Mouse (Mus musculus) retina, postnatal 7 days (tissue): ENCODE measurements around the gene Tbx15.

Experiments
- DNase-seq: peaks from one replicate; pipeline ENCODE4 v3.0.0-alpha.2; 2012; ENCODE audit warnings: low read depth, low spot score

Gene Tbx15

DNA sequence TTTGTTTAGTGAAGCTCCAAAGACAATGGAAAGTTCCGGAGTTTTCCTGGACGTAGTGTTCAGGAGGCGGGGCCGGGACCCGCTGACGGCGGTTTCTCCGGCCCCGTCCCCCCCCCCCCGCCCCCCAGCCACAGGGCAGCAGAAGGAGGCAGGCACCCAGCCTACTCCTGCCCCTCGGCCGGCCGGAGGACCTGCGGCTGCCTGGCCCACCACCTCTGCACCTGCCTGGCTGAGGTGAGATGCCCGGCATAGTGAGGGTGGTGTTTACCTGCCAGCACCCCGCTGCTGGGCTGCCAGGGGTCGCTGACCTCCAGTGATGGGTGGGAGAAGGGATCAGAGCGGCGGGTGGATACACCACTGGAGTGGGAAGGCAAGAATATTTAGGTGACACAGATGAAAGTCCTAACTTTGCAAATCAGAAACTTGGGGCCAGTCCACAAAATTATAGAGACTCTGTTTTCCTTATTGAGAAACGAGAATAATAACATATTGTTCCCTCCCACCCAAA is at the start of gene Tbx15:
Tbx15 (plus strand) TSS at position 169 of the 508 bp plus-strand sequence.
- no peak for DNase-seq

DNA sequence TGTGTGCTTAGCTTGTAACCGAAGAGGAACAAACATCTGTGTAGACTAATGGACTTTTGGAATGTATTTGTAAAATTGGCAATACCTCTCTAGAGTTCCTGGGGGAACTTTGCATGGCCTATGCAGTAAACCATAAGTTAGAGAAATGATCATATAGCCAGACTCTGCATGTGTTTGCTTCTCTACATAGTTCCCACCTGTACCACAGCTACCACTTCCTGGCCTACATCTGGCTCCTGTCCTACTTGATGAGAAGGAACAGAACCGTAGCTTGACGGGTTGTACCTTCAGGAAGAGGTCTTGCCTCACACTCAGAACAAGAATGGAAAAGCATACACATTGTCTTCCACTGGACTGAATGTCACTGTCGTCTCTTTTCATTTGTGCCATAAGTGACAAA is 46.6 kb upstream of the Tbx15 start:
- DNase-seq: no peak

DNA sequence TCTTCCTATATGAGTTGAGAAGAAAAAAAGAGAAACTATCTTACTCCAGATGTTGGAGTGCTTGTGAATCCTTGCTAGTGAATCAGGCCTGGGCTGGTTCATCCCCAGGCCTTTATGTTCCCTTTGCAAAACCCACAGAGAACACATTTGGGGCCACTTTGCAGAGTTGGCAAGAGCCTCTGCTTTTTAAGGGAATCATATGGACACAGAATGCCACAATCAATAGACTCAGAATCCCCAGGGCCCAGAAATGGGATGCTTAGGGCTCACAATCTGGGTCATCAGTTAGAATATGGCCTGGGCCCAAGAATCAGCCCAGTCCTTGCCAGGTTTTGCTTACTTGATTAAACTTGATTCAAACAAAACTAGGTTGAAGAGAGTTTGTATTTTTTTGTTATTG is 36.9 kb upstream of the Tbx15 start:
- no peak for DNase-seq

DNA sequence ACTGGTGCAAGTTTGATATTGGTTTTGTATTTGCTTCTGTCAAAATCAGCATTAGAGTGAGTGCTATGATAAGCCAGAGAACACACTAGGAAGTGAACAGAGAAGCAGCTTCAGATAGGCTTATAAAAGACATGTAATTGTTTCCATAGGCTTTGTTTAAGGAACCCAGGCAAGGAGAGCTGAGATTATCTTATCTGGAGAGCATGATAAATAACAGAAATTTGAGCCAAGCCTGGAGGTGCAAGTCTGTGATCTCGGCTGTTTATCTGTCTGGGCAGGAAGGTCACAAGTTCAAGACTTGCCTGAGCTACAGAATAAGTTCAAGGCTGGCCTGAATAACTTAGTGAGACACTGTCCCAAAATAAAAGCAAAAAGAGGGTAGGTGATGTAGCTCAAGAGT is 31.8 kb upstream of the Tbx15 start:
- no peak for DNase-seq

DNA sequence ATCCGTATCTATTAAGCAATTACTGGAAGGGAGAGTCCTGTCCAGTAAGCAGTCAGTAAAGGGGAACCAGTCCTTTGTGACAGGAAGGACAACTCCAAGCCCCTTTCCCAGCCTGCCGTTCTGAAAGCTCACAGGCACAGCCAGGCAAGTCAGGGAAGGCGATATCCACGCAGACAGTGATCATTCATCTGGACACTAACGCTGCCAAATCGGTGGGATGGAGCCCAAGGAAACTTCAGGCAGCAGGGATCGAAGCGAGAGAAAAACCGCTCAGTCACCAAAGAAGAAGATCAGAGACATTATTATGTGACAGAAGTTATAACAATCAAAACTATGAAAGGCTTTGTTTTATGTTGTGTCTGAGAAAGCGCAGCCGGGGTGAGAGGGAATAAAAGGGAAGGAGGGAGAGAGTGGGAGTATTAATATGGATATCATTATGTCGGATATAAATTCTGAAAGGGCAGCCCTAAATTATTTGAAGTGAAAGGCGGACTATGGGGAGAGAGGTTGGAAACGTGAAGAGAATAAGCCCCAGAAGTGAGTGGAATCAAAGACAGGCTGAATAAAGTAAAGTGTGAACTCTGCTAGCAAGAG is 29.0 kb upstream of the Tbx15 start:
- DNase-seq: no peak

DNA sequence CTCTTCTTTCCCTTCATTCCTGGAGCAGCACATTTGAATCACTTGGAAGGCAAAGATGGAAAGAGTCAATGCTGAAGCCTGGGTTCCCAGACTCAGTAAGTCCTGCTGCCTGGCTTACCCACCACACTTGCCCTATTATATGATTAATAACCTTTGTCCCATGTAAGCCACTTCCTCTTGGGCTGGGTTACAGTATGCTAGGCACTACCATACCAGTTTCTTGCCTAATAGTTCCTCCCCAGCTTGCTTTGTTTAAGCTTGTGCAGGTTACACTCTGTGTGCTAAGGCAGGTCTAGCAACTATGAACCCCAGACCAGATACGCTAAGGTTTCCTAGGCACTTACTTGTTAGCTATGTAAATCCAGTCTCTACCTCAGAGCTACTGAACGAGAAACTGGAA is 12.4 kb upstream of the Tbx15 start:
- DNase-seq: no peak

DNA sequence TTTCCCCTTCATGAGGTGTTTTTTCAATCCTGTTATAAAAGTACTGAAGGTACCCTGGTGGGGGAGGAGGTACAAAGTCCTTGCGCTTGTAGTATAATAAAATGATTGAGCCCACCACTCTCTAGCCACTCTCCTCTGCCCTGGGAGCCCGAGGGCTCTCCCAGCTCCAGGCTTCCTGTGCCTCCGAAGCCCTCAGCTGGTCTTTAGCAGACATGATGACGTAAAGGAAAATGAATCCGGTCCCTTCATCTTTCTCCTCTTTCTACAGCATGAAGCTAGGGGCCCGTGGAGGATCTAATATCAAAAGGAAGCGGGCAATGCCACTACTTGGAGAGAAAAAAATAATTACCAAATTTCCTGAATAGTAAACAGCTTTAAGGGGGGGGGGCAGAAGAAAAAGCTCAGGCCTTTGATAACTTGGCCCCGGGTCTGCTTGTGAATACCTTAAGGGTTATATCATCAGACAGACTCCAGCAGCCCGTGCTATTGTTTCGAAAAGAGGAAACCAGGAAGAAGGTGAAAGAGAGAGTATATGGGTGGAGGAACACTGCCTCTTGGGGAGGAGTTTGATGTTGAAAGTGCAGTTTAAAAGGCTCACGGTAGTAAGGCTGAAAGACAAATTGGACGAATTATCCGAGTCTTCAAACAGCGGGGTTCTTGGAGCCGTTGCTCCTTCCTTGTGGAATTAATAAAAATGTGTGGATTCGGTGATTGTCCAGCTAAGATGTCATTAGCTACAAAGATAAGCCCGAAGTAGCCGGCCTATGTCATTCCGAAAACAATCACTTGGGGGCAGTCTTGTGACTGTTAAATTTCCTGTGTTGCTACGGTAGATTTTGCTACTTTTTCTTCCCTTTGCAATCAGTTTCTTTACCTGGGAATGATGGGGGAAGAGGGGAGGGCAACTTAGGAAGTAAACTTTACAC is 6.5 kb upstream of the Tbx15 start:
- peak; percentile 41 for DNase-seq

DNA sequence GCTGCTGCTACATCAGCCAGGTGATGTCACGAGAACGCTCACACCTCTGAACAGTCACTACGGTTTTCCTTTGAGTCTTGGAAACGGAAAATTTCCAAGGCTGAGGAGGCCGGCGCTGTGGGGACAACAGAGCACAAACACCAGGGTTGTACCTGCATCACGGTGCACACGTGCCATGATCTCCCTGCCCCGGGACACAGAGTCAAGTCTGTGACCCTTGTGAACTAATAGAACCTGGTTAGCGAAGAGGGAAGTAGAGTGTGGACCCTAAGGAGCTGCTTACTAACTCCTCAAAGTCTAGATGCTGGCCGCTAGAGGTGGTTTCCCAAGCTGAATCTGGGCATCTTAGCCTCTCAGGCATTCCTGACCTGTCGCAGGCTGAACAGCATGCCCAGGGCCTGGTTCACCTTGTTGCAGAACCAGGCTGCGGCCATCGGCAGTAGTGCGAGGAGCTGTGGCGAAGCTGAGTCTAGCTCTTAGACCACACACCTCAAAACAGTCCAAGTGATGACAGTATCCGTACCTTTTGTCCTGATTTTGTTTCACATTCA is 5.8 kb upstream of the Tbx15 start:
- no peak for DNase-seq

DNA sequence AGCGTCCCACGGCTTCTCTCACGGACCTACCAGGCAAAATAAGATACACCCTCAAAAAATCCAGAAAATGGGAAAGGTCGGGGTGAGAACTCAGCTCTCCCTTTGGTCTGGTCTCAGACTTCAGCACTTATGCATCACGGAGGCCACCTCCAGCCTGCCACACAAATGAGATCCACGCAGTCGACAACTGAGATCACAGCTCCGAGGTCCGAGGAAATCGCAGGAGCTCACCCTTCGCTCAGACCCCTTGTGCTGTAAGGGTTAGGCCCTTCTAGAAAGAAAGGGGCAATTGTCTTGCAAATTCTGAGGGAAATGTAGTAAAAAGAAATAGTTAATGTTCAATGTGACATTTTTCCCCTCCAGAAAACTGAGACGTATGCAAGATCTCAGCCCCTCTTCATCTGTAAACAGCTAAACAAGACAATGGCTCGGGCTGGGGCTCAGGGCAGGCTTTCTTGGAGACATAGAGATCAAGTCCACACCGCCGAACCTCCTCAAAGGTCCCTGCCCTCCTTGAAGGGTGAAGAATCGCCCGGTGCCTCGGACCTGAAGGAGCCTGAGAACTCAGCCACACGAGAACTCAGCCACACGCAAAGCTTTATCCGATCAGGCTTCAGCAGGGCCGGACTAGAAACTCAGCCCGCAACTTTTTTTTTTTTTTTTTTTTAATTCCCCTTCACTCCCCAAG is 4.9 kb upstream of the Tbx15 start:
- DNase-seq: no peak

DNA sequence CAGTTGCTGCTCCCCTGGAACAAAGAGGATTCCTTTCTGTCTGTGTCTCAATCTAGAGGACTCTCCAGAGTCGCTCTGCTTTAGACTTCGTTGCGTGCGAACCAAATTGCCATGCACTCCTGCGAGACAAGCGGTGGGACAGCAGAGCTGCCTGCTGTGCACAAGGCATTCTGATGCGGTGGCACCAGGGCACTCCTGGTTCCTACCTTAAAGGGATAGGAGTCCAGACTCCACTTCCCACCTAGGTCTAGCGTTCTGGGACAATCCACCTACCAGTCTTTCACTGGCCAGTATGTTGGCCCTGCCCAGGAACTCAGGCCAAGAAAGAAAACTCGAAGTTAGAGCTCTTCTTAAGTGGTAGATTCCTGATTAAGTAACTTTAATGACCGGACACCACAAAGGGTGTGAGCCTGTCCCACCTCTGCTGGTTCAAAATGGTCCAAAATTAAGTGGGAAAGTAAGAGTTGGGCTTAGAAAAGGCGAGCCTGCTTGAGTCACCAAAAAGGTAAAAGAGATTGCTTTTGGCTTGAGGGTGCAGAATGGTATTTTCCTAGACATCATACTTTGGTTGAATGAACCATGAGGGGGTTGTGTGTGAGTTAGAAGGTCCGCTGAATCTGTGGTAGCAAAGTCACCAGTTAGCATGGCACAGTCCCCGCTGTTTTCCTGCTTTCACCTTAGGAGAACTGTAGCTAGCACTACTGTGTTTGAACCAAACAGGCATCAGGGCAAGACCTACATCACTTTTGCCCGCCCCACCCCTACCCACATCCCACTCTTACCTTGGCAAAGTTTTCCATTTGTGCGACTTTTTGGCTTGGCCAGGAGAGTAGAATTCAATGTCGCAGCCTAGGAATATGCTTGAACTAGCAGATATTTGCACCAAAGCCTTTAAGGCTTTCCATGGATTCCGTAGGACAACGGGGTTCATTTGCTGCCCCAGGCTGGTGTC is 4.1 kb upstream of the Tbx15 start:
- DNase-seq: no peak

DNA sequence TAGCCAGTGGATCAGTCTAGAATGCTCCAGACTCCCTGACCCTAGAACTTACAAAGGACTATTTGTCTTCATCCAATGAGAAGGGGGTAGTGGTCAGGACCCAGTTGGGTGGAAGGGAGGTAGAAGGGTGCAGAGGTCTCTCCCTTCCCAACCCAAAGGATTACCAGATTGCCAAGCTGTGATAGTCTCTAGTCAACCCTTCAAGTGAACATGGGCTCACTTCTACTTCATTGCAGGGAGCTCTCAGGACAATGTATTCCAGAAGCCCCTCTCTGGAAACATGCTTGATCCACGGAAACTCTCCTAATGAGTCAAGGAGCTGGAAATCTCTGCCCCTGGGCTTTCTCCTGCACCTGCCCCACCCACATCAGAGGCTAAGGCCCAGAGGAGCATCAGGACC is 1.5 kb upstream of the Tbx15 start:
- DNase-seq: no peak

DNA sequence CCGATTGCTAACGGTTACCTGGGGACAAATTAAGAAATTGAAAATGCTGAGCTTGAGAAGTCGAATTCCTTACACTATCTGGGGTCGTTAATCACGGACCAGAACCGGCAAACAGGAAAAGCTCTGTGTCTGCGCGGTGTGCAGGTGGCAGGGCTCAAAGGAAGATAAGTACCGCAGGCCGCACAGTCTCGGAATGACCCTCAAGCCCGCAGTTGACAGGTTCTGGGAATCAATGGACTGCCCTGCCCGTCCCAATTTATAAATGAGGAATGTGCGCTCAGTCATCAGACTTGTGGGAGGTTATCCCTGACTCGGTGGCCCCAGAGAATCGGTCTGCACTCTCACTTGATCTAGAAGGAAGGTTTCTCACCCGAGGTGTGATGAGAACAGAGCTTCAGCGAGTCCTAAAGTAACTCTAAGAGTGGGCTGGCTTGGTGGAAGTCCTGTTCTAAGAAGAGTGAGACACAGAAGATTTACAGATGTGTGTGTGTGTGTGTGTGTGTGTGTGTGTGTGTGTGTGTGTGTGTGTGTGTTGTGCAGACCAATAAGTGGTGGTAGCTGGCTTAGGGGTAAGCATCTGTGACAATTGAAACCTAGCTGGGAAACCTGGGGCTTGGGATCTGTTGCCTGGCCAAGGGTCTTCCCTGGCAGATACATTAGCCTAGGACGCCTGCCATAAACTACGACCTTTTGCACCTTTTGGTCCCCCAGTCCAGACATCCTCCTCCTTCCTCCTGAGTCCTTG is 708 bp upstream of the Tbx15 start:
- DNase-seq: no peak

DNA sequence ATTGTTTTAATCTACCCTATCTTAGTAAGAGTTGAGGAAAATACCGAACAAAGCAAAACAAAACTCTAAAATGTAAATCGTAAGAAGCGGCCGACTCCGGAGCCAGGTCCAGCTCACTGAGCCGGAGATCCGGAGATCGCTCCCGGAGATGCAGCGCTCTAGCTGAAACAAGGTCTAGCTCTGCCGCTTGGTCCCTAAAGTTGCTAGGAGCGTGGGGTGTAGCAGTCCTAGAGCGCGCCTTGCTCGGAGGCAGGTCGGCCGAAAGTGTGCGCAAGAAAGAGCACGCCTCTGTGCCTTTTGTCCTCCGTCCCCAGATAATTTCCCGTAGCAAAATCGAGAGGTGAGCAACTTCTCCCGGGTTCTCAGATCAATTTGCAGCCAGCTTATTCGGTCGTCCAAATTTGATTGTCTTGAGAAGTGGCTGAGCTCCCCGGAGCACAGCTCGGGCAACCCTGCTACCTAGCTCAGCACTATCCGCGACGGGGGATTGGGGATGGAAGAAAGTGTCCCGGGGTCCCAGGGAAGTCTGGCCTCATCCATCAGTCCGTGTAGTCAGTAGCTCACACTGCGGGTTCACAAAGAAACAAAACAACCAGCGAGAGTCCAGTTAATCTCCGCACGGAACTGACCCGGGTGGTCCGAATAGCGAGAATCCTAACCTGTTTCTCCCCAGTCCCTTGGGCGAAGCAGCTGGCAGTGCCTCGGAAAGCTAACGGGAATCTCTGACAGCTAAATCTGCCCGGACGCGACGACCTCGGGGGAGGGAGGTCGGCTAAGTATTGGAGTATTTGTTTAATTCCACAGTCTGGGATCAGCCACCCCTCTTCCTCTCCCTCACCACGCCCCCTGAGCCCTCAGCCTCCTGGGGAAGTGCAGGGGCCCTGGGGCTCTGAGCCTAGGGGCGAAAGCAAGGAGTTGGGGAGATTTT is 894 bp downstream of the Tbx15 start:
- no peak for DNase-seq

DNA sequence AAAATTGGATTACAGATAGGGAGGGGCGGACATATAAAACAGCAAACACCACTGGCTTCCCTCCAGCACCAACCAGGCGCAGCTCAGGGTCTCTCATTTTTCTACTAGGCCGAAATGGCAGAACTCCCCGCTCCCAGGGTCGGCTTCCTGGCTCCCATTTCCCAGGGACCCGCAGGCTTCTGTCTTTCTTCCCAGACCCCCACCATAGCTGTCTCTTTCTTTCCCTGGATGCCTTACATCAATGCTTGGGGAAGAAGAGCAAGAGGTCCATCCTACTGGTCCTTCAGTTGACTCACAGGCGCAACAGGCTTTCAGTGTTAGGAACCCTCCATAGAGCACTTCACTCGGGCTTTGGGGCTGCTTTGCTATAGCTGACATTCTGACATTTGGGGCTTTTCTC is 2.3 kb downstream of the Tbx15 start:
- DNase-seq: no peak

DNA sequence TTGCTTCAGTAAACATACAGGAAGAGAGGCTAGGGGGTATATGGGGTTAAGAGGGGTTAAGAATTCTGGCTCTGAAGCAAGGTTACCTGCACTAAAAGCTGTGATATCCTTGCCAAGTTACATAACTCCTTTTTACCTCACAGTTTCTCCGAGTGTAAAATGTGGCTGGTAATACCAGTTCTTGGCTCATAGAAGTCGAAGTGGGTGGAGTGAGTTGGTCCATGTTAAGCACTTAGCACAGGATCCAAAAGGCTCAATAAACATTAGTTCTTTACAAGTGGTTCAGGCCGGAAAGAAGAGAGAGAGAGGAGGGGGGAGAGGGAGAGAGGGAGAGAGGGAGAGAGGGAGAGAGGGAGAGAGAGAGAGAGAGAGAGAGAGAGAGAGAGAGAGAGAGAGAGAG is 5.2 kb downstream of the Tbx15 start:
- no peak for DNase-seq

DNA sequence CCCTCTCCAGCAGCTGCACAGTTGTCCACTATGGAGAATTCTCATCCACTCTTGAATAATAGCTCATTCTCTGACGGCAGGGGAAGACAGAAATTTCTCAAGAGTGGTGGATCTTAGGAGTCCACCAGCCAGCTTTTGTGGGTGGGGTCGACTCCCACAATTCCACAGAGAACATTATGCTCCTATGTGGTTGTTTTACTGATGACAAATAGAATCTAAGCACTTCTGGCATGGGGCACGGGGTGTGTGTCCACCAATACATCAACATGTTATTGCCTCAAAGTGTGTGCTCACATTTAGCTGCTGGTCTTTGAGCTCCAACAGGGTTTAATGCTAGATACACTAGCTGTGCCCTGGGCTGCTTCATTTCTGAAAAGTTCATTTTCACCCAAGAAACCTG is 6.4 kb downstream of the Tbx15 start:
- no peak for DNase-seq

DNA sequence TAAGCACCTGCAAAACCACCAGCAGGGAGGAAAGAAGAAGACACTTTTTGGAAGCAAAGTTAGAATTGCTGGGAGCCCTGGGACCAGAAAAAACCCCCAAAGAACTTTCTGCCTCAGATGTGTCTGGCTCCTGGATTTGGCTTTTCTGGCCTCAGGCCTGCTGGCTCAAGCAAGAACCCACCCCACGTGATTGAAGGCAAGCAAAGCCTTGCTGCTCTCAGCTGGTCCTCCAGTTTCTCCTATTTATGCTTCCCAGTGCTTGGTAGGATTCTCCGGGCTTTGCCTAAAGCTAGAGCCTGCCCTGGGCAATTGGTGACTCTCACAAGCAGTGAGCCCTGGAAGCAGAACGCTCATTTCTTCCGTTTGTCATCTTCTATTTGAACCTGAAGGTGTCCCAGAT is 7.4 kb downstream of the Tbx15 start:
- DNase-seq: no peak

DNA sequence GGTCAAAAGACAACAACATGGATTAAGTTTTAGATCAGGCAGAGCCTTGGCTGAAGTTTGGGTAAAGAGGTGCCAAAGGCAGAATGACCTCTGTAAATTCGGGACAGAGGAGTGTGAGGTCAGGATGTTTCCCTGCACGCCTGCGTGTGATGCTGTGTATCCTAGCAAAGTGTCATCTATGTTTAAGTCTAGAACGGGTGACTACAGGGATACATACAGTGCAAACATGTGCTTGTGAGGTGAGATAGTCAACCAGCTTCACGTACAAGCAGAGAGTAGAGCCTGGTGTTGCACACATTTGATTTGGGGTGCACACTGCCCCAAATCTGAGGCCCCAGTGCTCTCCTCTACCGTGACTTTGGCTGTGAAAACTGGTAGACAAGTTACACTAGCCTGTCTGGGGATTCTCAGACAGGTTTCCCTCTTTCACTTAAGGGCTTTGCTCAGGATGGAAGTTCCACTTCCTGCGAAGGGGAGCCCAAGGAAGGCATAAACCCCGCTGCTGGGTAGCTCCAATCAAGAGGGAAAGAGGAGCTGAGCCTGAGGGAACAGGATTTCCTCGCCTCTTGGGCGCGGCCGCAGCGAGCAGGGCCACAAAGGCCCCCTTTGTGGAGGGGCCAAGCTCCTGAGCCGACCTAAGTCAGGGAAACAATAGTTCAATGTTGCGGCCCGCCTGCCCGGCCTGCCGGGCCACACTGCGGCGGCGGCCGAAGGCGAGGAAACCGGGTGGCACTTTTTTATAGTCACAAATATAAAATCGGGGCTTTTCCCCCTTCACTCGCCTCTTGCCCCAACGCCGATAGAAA is 8.0 kb downstream of the Tbx15 start:
- DNase-seq: no peak
